Mouse (Mus musculus): ENCODE results near the gene Gpr6. TPM values are rescaled to one million over a fixed set of nuclear protein-coding genes. Genes with fewer than 3 reads are reported as not detected.

Gpr6 gene
- total and polyA plus RNA-seq, 2 experiments from 2014 or later = not detected

DNA sequence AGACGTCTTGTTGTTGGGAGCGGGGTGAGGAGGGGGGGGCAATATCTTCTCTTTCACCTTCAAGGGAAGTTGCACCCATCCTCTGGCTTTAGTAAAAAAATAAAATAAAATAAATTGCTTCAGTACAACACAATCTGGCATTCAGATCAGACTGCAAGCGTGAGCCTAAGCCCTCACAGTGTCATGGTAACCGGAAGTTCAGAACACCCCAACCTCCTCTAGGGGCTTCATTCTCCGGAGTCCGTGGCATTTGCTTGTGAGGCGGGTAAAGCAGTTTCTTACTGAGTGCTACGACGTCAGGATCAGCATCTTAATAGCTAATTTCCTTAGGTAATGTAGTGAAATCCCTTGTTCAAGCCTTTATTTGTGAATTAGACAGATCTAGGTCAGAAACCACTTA lies 30.6 kb downstream of the Gpr6 start:
- Histone ChIP-seq H3K4me3 (ENCODE audit: low read depth, low read length) (no peak overlapping the region), H3K27ac (ENCODE audit: low read depth) (no peak overlapping the region), H3K9me3 (replicated peaks; ENCODE audit: control insufficient read depth, low read length) (no peaks in the 10 kb centered on the region), H3K9ac (replicated peaks; ENCODE audit: low read depth, low read length) (no peak overlapping the region), H3K4me1 (ENCODE audit: control insufficient read depth, insufficient read depth) (no peaks in the 10 kb centered on the region), H3K4me2 (ENCODE audit: low read depth, low read length) (no peak overlapping the region), H3K27me3 (ENCODE audit: control insufficient read depth, insufficient read depth, low read length) (no peaks in the 10 kb centered on the region), H3K36me3 (replicated peaks; ENCODE audit: control insufficient read depth, insufficient read depth, low read length) (no peaks in the 10 kb centered on the region)
- TF ChIP-seq CTCF (IDR thresholded peaks at IDR 0.05; ENCODE audit: low read depth) (no peak), EP300 (IDR thresholded peaks at IDR 0.05; ENCODE audit: low read depth) (no peak)
- ATAC-seq (ENCODE audit: insufficient read depth, low read depth) (no peak), DNase-seq (ENCODE audit: low spot score) (no peak)
- 75% methylated on average over 9 of the region's 9 CpGs for WGBS

GRCm38 (mm10) chr10:41040530-41041085 lies 31.5 kb downstream of the Gpr6 start:
- ATAC-seq (ENCODE audit: insufficient read depth, low read depth) (peak; percentile 60; the same call in 1 of the 2 replicates), DNase-seq (ENCODE audit: low spot score) (no peak)
- TF ChIP-seq CTCF (IDR thresholded peaks at IDR 0.05; ENCODE audit: low read depth) = no peak
- TF ChIP-seq EP300 (IDR thresholded peaks at IDR 0.05; ENCODE audit: low read depth) = no peak
- no peaks in the 10 kb centered on the region for H3K4me1 ChIP-seq (ENCODE audit: control insufficient read depth, insufficient read depth)
- H3K9me3 ChIP-seq (replicated peaks; ENCODE audit: control insufficient read depth, low read length) = no peaks in the 10 kb centered on the region
- H3K9ac ChIP-seq (replicated peaks; ENCODE audit: low read depth, low read length) = no peak overlapping the region
- no peaks in the 10 kb centered on the region for H3K27me3 ChIP-seq (ENCODE audit: control insufficient read depth, insufficient read depth, low read length)
- H3K27ac ChIP-seq (ENCODE audit: low read depth) = no peak overlapping the region
- H3K36me3 ChIP-seq (replicated peaks; ENCODE audit: control insufficient read depth, insufficient read depth, low read length) = no peaks in the 10 kb centered on the region
- H3K4me3 ChIP-seq (ENCODE audit: low read depth, low read length) = no peak overlapping the region
- H3K4me2 ChIP-seq (ENCODE audit: low read depth, low read length) = no peak overlapping the region

DNA sequence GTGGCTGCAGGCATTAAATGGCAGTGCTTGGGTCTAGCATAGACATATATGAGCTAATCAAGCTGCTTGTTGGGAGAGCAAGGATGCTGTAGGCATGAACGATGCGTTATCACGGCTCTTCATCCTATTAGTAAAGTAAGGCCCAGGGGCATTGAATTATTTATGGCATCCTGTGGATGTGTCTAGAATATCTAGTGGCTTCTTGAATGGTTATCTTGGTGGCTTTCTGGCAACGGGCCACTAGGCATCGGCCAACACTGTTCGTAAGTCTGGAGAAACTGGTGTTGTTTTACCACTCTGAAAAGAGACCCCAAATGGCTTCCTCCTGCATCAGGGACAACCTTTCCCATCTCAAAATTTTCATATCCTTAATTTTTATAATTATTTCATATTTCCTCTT lies 33.6 kb downstream of the Gpr6 start:
- Histone ChIP-seq H3K36me3 (replicated peaks; ENCODE audit: control insufficient read depth, insufficient read depth, low read length) (no peaks in the 10 kb centered on the region), H3K27ac (ENCODE audit: low read depth) (no peak overlapping the region), H3K27me3 (ENCODE audit: control insufficient read depth, insufficient read depth, low read length) (no peaks in the 10 kb centered on the region), H3K9me3 (replicated peaks; ENCODE audit: control insufficient read depth, low read length) (no peaks in the 10 kb centered on the region), H3K4me1 (ENCODE audit: control insufficient read depth, insufficient read depth) (no peaks in the 10 kb centered on the region), H3K4me3 (ENCODE audit: low read depth, low read length) (no peak overlapping the region), H3K4me2 (ENCODE audit: low read depth, low read length) (no peak overlapping the region), H3K9ac (replicated peaks; ENCODE audit: low read depth, low read length) (no peak overlapping the region)
- DNase-seq (ENCODE audit: low spot score) = no peak
- TF ChIP-seq CTCF (IDR thresholded peaks at IDR 0.05; ENCODE audit: low read depth) (no peak), EP300 (IDR thresholded peaks at IDR 0.05; ENCODE audit: low read depth) (no peak)
- no peak for ATAC-seq (ENCODE audit: insufficient read depth, low read depth)
- WGBS = 74% methylated on average over 6 of the region's 6 CpGs

DNA sequence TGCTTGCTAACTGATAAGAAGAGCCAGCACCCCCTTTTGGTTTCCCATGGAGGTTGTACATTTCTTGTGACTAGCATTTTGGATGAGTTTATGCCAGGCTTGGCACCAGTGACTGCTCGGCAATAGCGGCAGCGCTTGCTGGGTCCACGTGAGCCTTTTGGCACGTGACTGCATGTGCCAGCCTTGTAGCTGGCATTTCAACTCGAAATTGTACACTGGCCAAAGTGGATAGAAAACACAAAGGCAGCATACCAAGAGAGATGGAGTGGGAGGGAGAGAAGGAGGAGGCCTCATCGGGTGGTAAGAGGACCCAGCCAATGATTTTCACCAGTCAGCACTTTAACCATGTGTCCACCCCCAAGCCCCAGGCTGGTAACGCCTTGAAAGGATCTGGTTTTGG lies 34.4 kb downstream of the Gpr6 start:
- TF ChIP-seq EP300 (IDR thresholded peaks at IDR 0.05; ENCODE audit: low read depth) = no peak
- TF ChIP-seq CTCF (IDR thresholded peaks at IDR 0.05; ENCODE audit: low read depth) = no peak
- no peaks in the 10 kb centered on the region for H3K36me3 ChIP-seq (replicated peaks; ENCODE audit: control insufficient read depth, insufficient read depth, low read length)
- H3K4me2 ChIP-seq (ENCODE audit: low read depth, low read length) = no peak overlapping the region
- H3K9ac ChIP-seq (replicated peaks; ENCODE audit: low read depth, low read length) = no peak overlapping the region
- H3K9me3 ChIP-seq (replicated peaks; ENCODE audit: control insufficient read depth, low read length) = no peaks in the 10 kb centered on the region
- H3K4me1 ChIP-seq (ENCODE audit: control insufficient read depth, insufficient read depth) = no peaks in the 10 kb centered on the region
- no peak overlapping the region for H3K4me3 ChIP-seq (ENCODE audit: low read depth, low read length)
- no peak overlapping the region for H3K27ac ChIP-seq (ENCODE audit: low read depth)
- no peaks in the 10 kb centered on the region for H3K27me3 ChIP-seq (ENCODE audit: control insufficient read depth, insufficient read depth, low read length)
- WGBS = 67% methylated on average over 8 of the region's 8 CpGs
- DNase-seq (ENCODE audit: low spot score) (no peak), ATAC-seq (ENCODE audit: insufficient read depth, low read depth) (no peak)

GRCm38 (mm10) chr10:41032811-41033210 lies 39.3 kb downstream of the Gpr6 start:
- DNase-seq (ENCODE audit: low spot score) = no peak
- Histone ChIP-seq H3K4me1 (ENCODE audit: control insufficient read depth, insufficient read depth) (no peaks in the 10 kb centered on the region), H3K4me2 (ENCODE audit: low read depth, low read length) (no peak overlapping the region), H3K9me3 (replicated peaks; ENCODE audit: control insufficient read depth, low read length) (no peaks in the 10 kb centered on the region), H3K36me3 (replicated peaks; ENCODE audit: control insufficient read depth, insufficient read depth, low read length) (no peaks in the 10 kb centered on the region), H3K9ac (replicated peaks; ENCODE audit: low read depth, low read length) (no peak overlapping the region), H3K4me3 (ENCODE audit: low read depth, low read length) (no peak overlapping the region), H3K27me3 (ENCODE audit: control insufficient read depth, insufficient read depth, low read length) (no peaks in the 10 kb centered on the region), H3K27ac (ENCODE audit: low read depth) (no peak overlapping the region)
- TF ChIP-seq EP300 (IDR thresholded peaks at IDR 0.05; ENCODE audit: low read depth) (no peak), CTCF (IDR thresholded peaks at IDR 0.05; ENCODE audit: low read depth) (no peak)
- 71% methylated on average over 7 of the region's 7 CpGs for WGBS
- ATAC-seq (ENCODE audit: insufficient read depth, low read depth) = no peak

- 7% methylated on average over 1 of the region's 1 CpGs for WGBS
- H3K4me1 ChIP-seq (ENCODE audit: control insufficient read depth, insufficient read depth) = no peaks in the 10 kb centered on the region
- no peaks in the 10 kb centered on the region for H3K9me3 ChIP-seq (replicated peaks; ENCODE audit: control insufficient read depth, low read length)
Observed at GRCm38 (mm10) chr10:41024860-41025259, 47.2 kb downstream of the Gpr6 start.

More at GRCm38 (mm10) chr10:41024860-41025259, 47.2 kb downstream of the Gpr6 start:
- no peak for DNase-seq (ENCODE audit: low spot score)
- Histone ChIP-seq H3K9ac (replicated peaks; ENCODE audit: low read depth, low read length) (no peak overlapping the region), H3K4me3 (ENCODE audit: low read depth, low read length) (no peak overlapping the region), H3K36me3 (replicated peaks; ENCODE audit: control insufficient read depth, insufficient read depth, low read length) (no peaks in the 10 kb centered on the region), H3K27ac (ENCODE audit: low read depth) (no peak overlapping the region), H3K4me2 (ENCODE audit: low read depth, low read length) (no peak overlapping the region), H3K27me3 (ENCODE audit: control insufficient read depth, insufficient read depth, low read length) (no peaks in the 10 kb centered on the region)
- TF ChIP-seq EP300 (IDR thresholded peaks at IDR 0.05; ENCODE audit: low read depth) (no peak), CTCF (IDR thresholded peaks at IDR 0.05; ENCODE audit: low read depth) (no peak)
- no peak for ATAC-seq (ENCODE audit: insufficient read depth, low read depth)
